Mouse (Mus musculus) heart, embryonic 16.5 days (tissue): ENCODE data around the gene Lurap1l. TPM values are rescaled to one million over a fixed set of nuclear protein-coding genes. Genes with fewer than 3 reads are reported as not detected.

ENCODE experiments used
- ATAC-seq: fragments of 200-750 bp; cut with Nextera tagmentation; replicated peaks from 2 replicates; pipeline ENCODE4 v1.8.0; 2017; ENCODE audit warnings: moderate number of reproducible peaks; ENCODE audit not compliant: insufficient read depth, low FRiP score; ENCODE audit errors: extremely low read depth
- H3K27ac ChIP-seq: fragments of 300-500 bp; sonication (generic); 2 replicates; pipeline ENCODE4 v1.5.1; 2014; ENCODE audit warnings: mild to moderate bottlenecking, low read length, control low read depth, moderate library complexity
- H3K27me3 ChIP-seq: fragments of 300-500 bp; sonication (generic); 2 replicates; pipeline ENCODE4 v1.6.1; 2014; ENCODE audit warnings: low read length, mixed read lengths; ENCODE audit not compliant: control insufficient read depth, insufficient read depth
- H3K36me3 ChIP-seq: fragments of 300-500 bp; sonication (generic); 2 replicates; pipeline ENCODE4 v1.6.1; 2014; ENCODE audit not compliant: control insufficient read depth, insufficient read depth
- H3K4me1 ChIP-seq: fragments of 300-500 bp; sonication (generic); 2 replicates; pipeline ENCODE4 v1.6.1; 2014; ENCODE audit warnings: low read length, mixed read lengths; ENCODE audit not compliant: control insufficient read depth, insufficient read depth
- H3K4me2 ChIP-seq: fragments of 300-500 bp; sonication (generic); 2 replicates; pipeline ENCODE4 v1.6.1; 2014; ENCODE audit warnings: low read depth, mild to moderate bottlenecking, control low read depth, low read length
- H3K4me3 ChIP-seq: fragments of 300-500 bp; sonication (generic); 2 replicates; pipeline ENCODE4 v1.5.1; 2014; ENCODE audit warnings: mild to moderate bottlenecking, control low read depth, low read length
- H3K9ac ChIP-seq: fragments of 300-500 bp; sonication (generic); 2 replicates; pipeline ENCODE4 v1.6.1; 2014; ENCODE audit warnings: low read length, control low read depth
- H3K9me3 ChIP-seq: fragments of 300-500 bp; sonication (generic); replicated peaks from 2 replicates; pipeline ENCODE4 v1.6.1; 2016; ENCODE audit warnings: low read length; ENCODE audit not compliant: control insufficient read depth
- WGBS: fragments of 180-500 bp; shearing (Covaris S2); extraction: QIAGEN DNeasy Blood & Tissue Kit; methylation state at CpG from one replicate; pipeline ENCODE4 v1.1.7; 2014; 5-methylcytosine and 5-hydroxymethylcytosine counted together
- polyA plus RNA-seq: library from polyadenylated mRNA; unstranded; fragments of >200 nt; fragmentation: Nextera tagmentation; extraction: Ambion mirVana; gene quantifications from 2 replicates; pipeline ENCODE4 v1.2.1, GENCODE M21; 2015

Gene Lurap1l
- polyA plus RNA-seq, 1 experiment from 2014 or later, result 2.9 TPM

DNA sequence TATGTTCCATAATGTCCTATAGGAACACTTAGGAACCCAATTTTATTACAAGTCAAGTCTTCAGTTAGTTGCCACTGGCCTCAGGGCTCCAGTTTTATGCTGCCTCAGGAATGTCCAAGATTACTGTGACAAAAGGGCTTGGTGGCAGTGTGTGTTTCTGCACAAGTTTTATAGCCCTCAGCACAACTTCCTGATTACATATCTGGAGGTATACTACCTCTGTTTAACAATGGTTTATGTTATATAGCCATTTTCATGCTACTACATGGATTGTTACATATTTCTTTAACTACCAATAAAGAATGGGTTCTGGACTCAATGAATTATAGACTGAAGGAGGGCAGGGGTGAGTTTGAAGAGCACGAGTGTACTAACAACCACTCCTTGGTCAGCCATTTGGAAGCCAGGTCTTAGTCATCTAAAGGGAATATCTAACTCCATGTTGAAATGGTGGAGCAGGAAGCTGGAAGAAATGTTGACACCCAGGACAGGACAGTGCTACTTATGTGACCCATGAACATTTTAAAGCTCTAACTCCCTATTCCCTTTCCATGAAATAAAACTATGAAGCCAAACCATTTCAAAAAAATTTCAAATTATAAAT lies 28.3 kb upstream of the Lurap1l start:
- no peaks in the 10 kb centered on the region for H3K9me3 ChIP-seq
- 81% methylated on average over 1 of the region's 1 CpGs for WGBS

DNA sequence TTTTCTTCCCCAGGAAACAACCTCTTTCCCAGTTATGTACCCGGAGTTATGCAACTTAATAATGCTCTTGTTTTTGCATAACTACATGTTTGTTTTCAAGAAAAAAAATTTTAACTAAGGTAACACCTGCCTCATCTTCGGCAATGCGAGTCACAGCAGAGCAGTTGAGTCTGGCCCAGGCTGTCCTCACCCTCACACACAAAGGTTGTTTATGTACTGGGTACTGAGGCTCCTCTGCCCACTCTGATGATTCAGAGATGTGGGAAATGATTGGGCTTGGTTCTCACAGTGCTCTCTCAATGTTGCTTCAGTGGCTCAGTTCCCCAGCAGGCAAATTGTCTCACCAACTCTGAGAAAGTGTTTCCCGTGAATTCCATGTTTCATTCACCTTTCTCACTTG lies 23.8 kb upstream of the Lurap1l start:
- H3K4me1 ChIP-seq, result no peaks in the 10 kb centered on the region
- H3K9me3 ChIP-seq, result no peaks in the 10 kb centered on the region
- no peak overlapping the region for H3K9ac ChIP-seq
- no peaks in the 10 kb centered on the region for H3K36me3 ChIP-seq
- ATAC-seq, result no peak
- no peak overlapping the region for H3K4me3 ChIP-seq
- H3K4me2 ChIP-seq, result no peak overlapping the region
- WGBS, result 65% methylated on average over 4 of the region's 4 CpGs
- H3K27ac ChIP-seq, result no peak overlapping the region
- H3K27me3 ChIP-seq, result no peaks in the 10 kb centered on the region

More for the DNA sequence above, 28.3 kb upstream of the Lurap1l start:
- no peak overlapping the region for H3K4me3 ChIP-seq
- H3K9ac ChIP-seq, result no peak overlapping the region
- ATAC-seq, result no peak
- H3K4me1 ChIP-seq, result no peaks in the 10 kb centered on the region
- no peak overlapping the region for H3K27ac ChIP-seq
- H3K4me2 ChIP-seq, result no peak overlapping the region
- no peaks in the 10 kb centered on the region for H3K27me3 ChIP-seq
- H3K36me3 ChIP-seq, result no peaks in the 10 kb centered on the region

DNA sequence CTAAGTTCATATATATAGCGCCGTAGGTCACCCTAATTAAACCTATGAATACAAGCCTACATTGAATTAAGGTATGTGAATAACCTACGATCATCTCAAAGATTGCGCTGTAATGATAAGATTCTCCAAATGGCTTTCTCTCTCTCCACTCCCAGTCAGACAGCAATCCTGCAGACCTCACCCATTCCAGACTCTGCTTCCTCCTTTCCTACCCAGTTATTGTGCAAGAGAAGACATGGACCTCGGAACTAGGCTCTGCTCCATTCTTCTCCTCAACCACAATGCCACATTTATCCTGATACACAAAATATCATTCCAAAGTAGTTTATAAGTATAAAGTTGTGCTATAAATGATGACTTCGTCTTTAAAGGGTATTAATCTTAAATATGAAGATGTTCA lies 19.4 kb upstream of the Lurap1l start:
- no peaks in the 10 kb centered on the region for H3K36me3 ChIP-seq
- H3K4me2 ChIP-seq, result no peak overlapping the region
- no peaks in the 10 kb centered on the region for H3K27me3 ChIP-seq
- whole genome bisulfite sequencing, result 87% methylated on average over 6 of the region's 6 CpGs
- ATAC-seq, result no peak
- H3K4me3 ChIP-seq, result no peak overlapping the region
- no peaks in the 10 kb centered on the region for H3K4me1 ChIP-seq
- H3K9me3 ChIP-seq, result no peaks in the 10 kb centered on the region
- no peak overlapping the region for H3K9ac ChIP-seq
- H3K27ac ChIP-seq, result no peak overlapping the region

DNA sequence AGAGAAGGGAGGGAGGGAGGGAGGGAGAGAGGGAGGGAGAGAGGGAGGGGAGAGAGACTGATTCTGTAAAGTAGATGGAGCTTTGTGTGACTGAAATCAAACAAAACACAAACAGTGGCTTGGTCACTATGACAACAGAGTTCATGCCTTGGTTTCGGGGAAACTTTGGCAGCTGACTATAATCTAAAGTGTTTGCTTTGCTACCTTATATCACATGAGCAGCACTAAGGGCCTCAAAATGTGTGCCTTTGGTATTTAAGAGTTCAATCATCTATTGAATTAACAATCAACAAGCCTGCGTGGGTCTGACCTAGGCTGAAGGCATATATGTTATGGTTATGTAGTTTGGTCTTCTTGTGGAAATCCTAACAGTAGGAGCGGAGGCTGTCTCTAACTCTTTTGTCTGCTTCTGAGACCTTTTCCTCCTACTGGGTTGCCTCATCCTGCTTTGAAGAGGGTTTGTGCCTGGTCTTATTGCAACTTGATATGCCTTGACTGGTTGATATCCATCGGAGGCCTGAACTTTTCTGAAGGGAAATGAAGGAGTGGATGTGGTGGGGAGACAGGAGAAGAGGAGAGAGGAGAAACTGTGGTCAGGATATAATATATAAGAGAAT lies 15.1 kb upstream of the Lurap1l start:
- H3K27ac ChIP-seq, result no peak overlapping the region

DNA sequence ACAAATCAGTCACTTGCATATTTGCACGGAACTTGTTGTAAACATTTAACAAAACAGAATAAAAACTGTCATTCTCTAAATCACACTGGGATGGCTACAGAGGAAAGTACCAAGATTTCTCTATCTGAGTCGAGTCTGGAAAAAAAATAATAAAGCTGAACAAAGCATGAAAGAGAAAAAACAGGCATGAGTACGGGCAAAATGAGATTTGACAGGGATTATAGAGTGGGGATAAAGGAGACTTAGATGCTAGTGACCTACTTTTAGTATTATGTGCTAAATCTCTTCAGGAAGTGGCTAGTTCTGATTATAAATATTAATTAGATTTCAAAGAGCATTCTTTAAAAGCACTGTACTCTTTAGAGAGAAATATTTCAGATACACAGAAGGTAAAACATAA lies 3.7 kb upstream of the Lurap1l start:
- Histone ChIP-seq H3K27me3 (no peaks in the 10 kb centered on the region), H3K36me3 (no peaks in the 10 kb centered on the region), H3K4me2 (no peak overlapping the region), H3K4me3 (no peak overlapping the region), H3K9me3 (no peaks in the 10 kb centered on the region), H3K27ac (no peak overlapping the region), H3K4me1 (no peaks in the 10 kb centered on the region), H3K9ac (no peak overlapping the region)
- ATAC-seq, result no peak
- 59% methylated on average over 3 of the region's 3 CpGs for WGBS

More for the DNA sequence above, 15.1 kb upstream of the Lurap1l start:
- H3K36me3 ChIP-seq, result no peaks in the 10 kb centered on the region
- 55% methylated on average over 4 of the region's 4 CpGs for WGBS
- H3K27me3 ChIP-seq, result no peaks in the 10 kb centered on the region
- no peak overlapping the region for H3K4me3 ChIP-seq
- no peak for ATAC-seq
- no peaks in the 10 kb centered on the region for H3K4me1 ChIP-seq
- H3K4me2 ChIP-seq, result no peak overlapping the region
- H3K9ac ChIP-seq, result no peak overlapping the region
- H3K9me3 ChIP-seq, result no peaks in the 10 kb centered on the region

DNA sequence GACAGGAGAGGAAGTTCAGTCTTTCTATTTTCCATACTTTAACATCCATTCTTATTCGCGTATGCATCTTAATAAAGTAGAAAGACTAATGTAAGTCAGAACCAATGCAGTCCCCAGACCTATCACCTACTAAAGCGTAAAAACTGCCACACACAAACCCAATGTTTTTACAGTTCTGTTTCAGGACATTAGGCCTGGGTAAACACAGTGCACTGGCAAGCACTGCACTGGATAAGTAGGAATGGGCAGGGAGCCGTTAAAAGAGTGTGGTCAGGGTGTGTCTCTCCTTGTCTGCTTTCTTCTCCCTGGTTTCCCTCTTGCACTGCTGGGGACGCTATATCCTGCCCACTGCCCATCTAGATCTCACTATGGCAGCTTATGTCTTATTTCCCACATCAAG lies 2.5 kb upstream of the Lurap1l start:
- no peaks in the 10 kb centered on the region for H3K9me3 ChIP-seq
- no peak overlapping the region for H3K4me3 ChIP-seq
- H3K27ac ChIP-seq, result no peak overlapping the region
- 71% methylated on average over 5 of the region's 5 CpGs for WGBS
- H3K36me3 ChIP-seq, result no peaks in the 10 kb centered on the region
- no peaks in the 10 kb centered on the region for H3K4me1 ChIP-seq
- H3K9ac ChIP-seq, result no peak overlapping the region
- H3K27me3 ChIP-seq, result no peaks in the 10 kb centered on the region
- no peak for ATAC-seq
- no peak overlapping the region for H3K4me2 ChIP-seq

DNA sequence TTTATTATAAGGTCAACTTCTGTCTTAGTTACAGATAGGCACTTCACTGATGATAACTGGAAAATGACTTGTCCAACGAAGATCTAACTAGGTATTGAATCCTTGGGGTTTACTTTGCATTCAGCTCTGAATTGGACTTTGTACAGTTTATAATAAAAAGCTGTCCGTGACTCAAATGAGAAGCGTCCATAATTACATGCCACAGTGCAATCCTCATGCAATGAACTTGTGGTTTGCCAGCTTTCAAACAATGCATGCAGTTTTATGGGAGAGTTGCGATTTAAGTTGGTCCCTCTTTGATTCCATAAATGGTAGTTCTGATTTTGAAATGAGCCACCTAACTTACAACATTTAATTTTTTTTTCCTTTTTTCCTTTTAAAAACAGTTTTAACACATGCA lies 1.5 kb upstream of the Lurap1l start:
- Histone ChIP-seq H3K4me2 (no peak overlapping the region), H3K9me3 (no peaks in the 10 kb centered on the region), H3K36me3 (no peaks in the 10 kb centered on the region), H3K27ac (no peak overlapping the region), H3K4me1 (no peaks in the 10 kb centered on the region), H3K27me3 (no peaks in the 10 kb centered on the region), H3K4me3 (no peak overlapping the region), H3K9ac (no peak overlapping the region)
- no peak for ATAC-seq
- 80% methylated on average over 4 of the region's 4 CpGs for WGBS

DNA sequence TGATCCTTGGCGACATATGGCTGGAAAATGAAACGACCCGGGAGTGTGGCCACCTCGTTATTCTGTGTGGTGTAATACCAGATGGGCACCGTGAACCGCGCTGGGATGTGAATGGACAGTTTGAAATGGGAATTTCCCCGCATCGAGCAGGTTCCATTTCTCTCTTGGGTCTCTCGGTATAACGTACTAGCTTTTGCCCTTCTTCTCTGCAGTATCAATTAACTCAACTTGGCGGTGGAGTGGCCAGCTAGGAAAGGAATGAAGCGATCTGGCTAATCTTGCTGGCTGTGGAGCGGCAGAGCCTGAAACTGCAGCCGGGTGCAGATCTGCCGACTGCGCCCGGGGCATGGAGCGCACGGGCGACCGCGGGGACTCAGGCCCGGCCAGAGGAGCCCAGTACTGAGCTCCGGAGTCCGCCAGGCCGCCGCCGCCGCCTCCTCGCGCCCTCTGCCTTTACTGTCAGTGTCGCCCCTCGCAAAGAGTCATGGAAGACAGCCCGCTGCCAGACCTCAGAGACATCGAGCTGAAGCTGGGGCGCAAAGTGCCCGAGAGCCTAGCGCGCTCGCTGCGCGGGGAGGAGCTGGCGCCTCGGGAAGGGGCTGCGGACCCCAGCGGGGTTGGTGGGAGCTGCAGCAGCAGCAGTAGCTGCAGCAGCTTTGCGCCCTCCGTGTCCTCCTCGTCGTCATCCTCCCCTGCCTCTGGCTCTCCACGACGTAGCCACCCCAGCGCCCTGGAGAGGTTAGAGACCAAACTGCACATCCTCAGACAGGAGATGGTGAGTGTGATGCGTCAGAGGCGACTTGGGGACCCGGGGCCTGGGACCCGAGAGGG lies 640 bp downstream of the Lurap1l start:
- peak overlapping the region; percentile 50 for H3K27ac ChIP-seq
- H3K4me3 ChIP-seq, result peak overlapping the region; percentile 62
- peak; percentile 50 for ATAC-seq
- no peaks in the 10 kb centered on the region for H3K36me3 ChIP-seq
- H3K9ac ChIP-seq, result peak overlapping the region; percentile 68
- H3K4me1 ChIP-seq, result no peaks in the 10 kb centered on the region
- WGBS, result under 1% methylated on average over 58 of the region's 58 CpGs
- peak overlapping the region; percentile 74 for H3K4me2 ChIP-seq
- no peaks in the 10 kb centered on the region for H3K27me3 ChIP-seq
- no peaks in the 10 kb centered on the region for H3K9me3 ChIP-seq
